Mouse (Mus musculus) myocyte (in vitro differentiated cells): ENCODE measurements around the gene Pced1a. TPM values are rescaled to one million over a fixed set of nuclear protein-coding genes. Genes with fewer than 3 reads are reported as not detected.

ENCODE experiments used
- H3K27me3 ChIP-seq: one replicate; pipeline ENCODE4 v1.6.1; 2011; ENCODE audit not compliant: control insufficient read depth, insufficient read depth, insufficient read length
- H3K36me3 ChIP-seq: one replicate; pipeline ENCODE4 v1.6.1; 2011; ENCODE audit not compliant: control insufficient read depth, insufficient read depth
- H3K4me2 ChIP-seq: one replicate; pipeline ENCODE4 v1.6.1; 2011; ENCODE audit warnings: low read depth, control low read depth
- H3K4me3 ChIP-seq: one replicate; pipeline ENCODE4 v1.5.1; 2011; ENCODE audit warnings: mild to moderate bottlenecking, control low read depth, moderate library complexity
- H3K79me2 ChIP-seq: one replicate; pipeline ENCODE4 v1.6.1; 2011; ENCODE audit not compliant: control insufficient read depth, insufficient read depth
- H3ac ChIP-seq: one replicate; pipeline ENCODE4 v1.6.1; 2011; ENCODE audit not compliant: control insufficient read depth, insufficient read length
- CEBPB ChIP-seq: IDR thresholded peaks from 2 replicates; pipeline ENCODE4 v1.6.1; 2011; ENCODE audit warnings: mild to moderate bottlenecking, moderate library complexity; ENCODE audit not compliant: poor library complexity, insufficient read depth, severe bottlenecking
- E2F4 ChIP-seq: IDR thresholded peaks from one replicate; pipeline ENCODE4 v1.6.1; 2011; ENCODE audit warnings: mild to moderate bottlenecking, control low read depth, moderate library complexity; ENCODE audit not compliant: insufficient read depth
- MAX ChIP-seq: IDR thresholded peaks from one replicate; pipeline ENCODE4 v1.6.1; 2011; ENCODE audit warnings: low read depth, mild to moderate bottlenecking, control low read depth
- MYOD1 ChIP-seq, 3 experiments: IDR thresholded peaks; one replicate each; pipeline ENCODE4 v1.6.1; 2011; ENCODE audit warnings: control low read depth in 2 of 3, low read depth in 2 of 3, mild to moderate bottlenecking in 2 of 3, moderate library complexity in 1 of 3; ENCODE audit not compliant: insufficient read length in 2 of 3, control insufficient read depth in 1 of 3
- MYOG ChIP-seq, 3 experiments: IDR thresholded peaks; one replicate each; pipeline ENCODE4 v1.6.1; 2011; ENCODE audit warnings: control low read depth in 2 of 3, low read depth in 2 of 3, mild to moderate bottlenecking in 2 of 3; ENCODE audit not compliant: insufficient read length in 2 of 3, control insufficient read depth in 1 of 3, insufficient read depth in 1 of 3
- POLR2A ChIP-seq: IDR thresholded peaks from one replicate; pipeline ENCODE4 v1.6.1; 2011; ENCODE audit warnings: low read depth, mild to moderate bottlenecking, control low read depth, moderate library complexity; ENCODE audit not compliant: insufficient read length
- POLR2AphosphoS2 ChIP-seq: IDR thresholded peaks from one replicate; pipeline ENCODE4 v1.6.1; 2011; ENCODE audit warnings: low read depth, control low read depth; ENCODE audit not compliant: insufficient read length
- REST ChIP-seq: IDR thresholded peaks from one replicate; pipeline ENCODE4 v1.6.1; 2011; ENCODE audit warnings: mild to moderate bottlenecking, control low read depth, moderate library complexity; ENCODE audit not compliant: insufficient read depth, insufficient read length
- SRF ChIP-seq: IDR thresholded peaks from one replicate; pipeline ENCODE4 v1.6.1; 2011; ENCODE audit warnings: low read depth; ENCODE audit not compliant: control insufficient read depth, insufficient read length
- TCF12 ChIP-seq: IDR thresholded peaks from one replicate; pipeline ENCODE4 v1.6.1; 2011; ENCODE audit warnings: mild to moderate bottlenecking, control low read depth; ENCODE audit not compliant: poor library complexity, insufficient read depth, severe bottlenecking
- TCF3 ChIP-seq: IDR thresholded peaks from one replicate; pipeline ENCODE4 v1.6.1; 2011; ENCODE audit warnings: low read depth, control low read depth; ENCODE audit not compliant: insufficient read length
- USF1 ChIP-seq: IDR thresholded peaks from one replicate; pipeline ENCODE4 v1.6.1; 2011; ENCODE audit warnings: low read depth, mild to moderate bottlenecking, control low read depth, moderate library complexity
- polyA plus RNA-seq: library from polyadenylated mRNA; unstranded; fragments of >200 nt; fragmentation: generic; extraction: Trizol; gene quantifications from one replicate; pipeline ENCODE4 v1.2.1, GENCODE M21; 2012; ENCODE audit warnings: missing spikeins

The Pced1a gene
- polyA plus RNA-seq, 1 experiment: 10.9 TPM

GRCm38 (mm10) chr2:130450434-130450796, 25.9 kb upstream of the Pced1a start:
- H3ac ChIP-seq: peak overlapping the region; percentile 74
- TF ChIP-seq CEBPB: no peak
- TF ChIP-seq REST: no peak
- TF ChIP-seq MAX: no peak
- no peak for TF ChIP-seq MYOG (IDR thresholded peaks at IDR 0.05; ENCODE audit: control insufficient read depth in 1 of 3, insufficient read depth in 1 of 3, insufficient read length in 2 of 3, low read depth in 2 of 3)
- TF ChIP-seq POLR2AphosphoS2: no peak
- no peak for TF ChIP-seq MYOD1 (IDR thresholded peaks at IDR 0.05; ENCODE audit: control insufficient read depth in 1 of 3, insufficient read length in 2 of 3, low read depth in 2 of 3)
- no peak for TF ChIP-seq POLR2A
- TF ChIP-seq SRF: no peak
- no peak for TF ChIP-seq TCF3
- TF ChIP-seq E2F4: no peak
- no peak for TF ChIP-seq USF1

GRCm38 (mm10) chr2:130449794-130450433, 25.4 kb upstream of the Pced1a start, which contains the start of gene Ptpra:
Ptpra (plus strand) TSS chr2:130450278.
- TF ChIP-seq E2F4 (no peak), MAX (no peak), TCF12 (no peak), MYOD1 (IDR thresholded peaks at IDR 0.05; ENCODE audit: control insufficient read depth in 1 of 3, insufficient read length in 2 of 3, low read depth in 2 of 3) (peak in 1 of 3 experiments; percentile 7), REST (no peak), CEBPB (no peak), POLR2AphosphoS2 (peak; percentile 98), USF1 (no peak), MYOG (IDR thresholded peaks at IDR 0.05; ENCODE audit: control insufficient read depth in 1 of 3, insufficient read depth in 1 of 3, insufficient read length in 2 of 3, low read depth in 2 of 3) (peak in 1 of 3 experiments; percentile 11), SRF (no peak), TCF3 (no peak), POLR2A (peak; percentile 96)
- peak within 1 kb of the TSS; percentile 74 for H3ac ChIP-seq

More at GRCm38 (mm10) chr2:130450434-130450796, 25.9 kb upstream of the Pced1a start:
- H3K4me2 ChIP-seq: peak overlapping the region; percentile 78
- H3K36me3 ChIP-seq: no peaks in the 10 kb centered on the region
- H3K4me3 ChIP-seq: peak overlapping the region; percentile 60
- peaks cover 50% of the 10 kb centered on the region for H3K79me2 ChIP-seq
- H3K27me3 ChIP-seq: no peaks in the 10 kb centered on the region

GRCm38 (mm10) chr2:130449021-130449793, 24.7 kb upstream of the Pced1a start:
- Histone ChIP-seq H3K4me3 (peak overlapping the region; percentile 60), H3ac (peak overlapping the region; percentile 74), H3K36me3 (no peaks in the 10 kb centered on the region), H3K27me3 (no peaks in the 10 kb centered on the region), H3K79me2 (peaks cover 38% of the 10 kb centered on the region), H3K4me2 (peak overlapping the region; percentile 75)
- TF ChIP-seq MYOD1 (IDR thresholded peaks at IDR 0.05; ENCODE audit: control insufficient read depth in 1 of 3, insufficient read length in 2 of 3, low read depth in 2 of 3) (no peak), TCF12 (no peak), USF1 (no peak), POLR2A (no peak), E2F4 (no peak), REST (no peak), CEBPB (no peak), POLR2AphosphoS2 (no peak), SRF (no peak), MAX (no peak), TCF3 (no peak), MYOG (IDR thresholded peaks at IDR 0.05; ENCODE audit: control insufficient read depth in 1 of 3, insufficient read depth in 1 of 3, insufficient read length in 2 of 3, low read depth in 2 of 3) (no peak)

More at GRCm38 (mm10) chr2:130449794-130450433, 25.4 kb upstream of the Pced1a start, which contains the start of gene Ptpra:
- H3K79me2 ChIP-seq: peaks cover 45% of the 10 kb centered on the region
- H3K4me2 ChIP-seq: peak within 1 kb of the TSS; percentile 78
- no peaks in the 10 kb centered on the region for H3K27me3 ChIP-seq
- H3K36me3 ChIP-seq: no peaks in the 10 kb centered on the region
- peak within 1 kb of the TSS; percentile 60 for H3K4me3 ChIP-seq

GRCm38 (mm10) chr2:130448449-130448848, 23.9 kb upstream of the Pced1a start:
- H3K4me2 ChIP-seq: no peak overlapping the region
- TF ChIP-seq MAX (no peak), POLR2A (no peak), SRF (no peak), POLR2AphosphoS2 (no peak), MYOD1 (IDR thresholded peaks at IDR 0.05; ENCODE audit: control insufficient read depth in 1 of 3, insufficient read length in 2 of 3, low read depth in 2 of 3) (no peak), USF1 (no peak), TCF3 (no peak), E2F4 (no peak), MYOG (IDR thresholded peaks at IDR 0.05; ENCODE audit: control insufficient read depth in 1 of 3, insufficient read depth in 1 of 3, insufficient read length in 2 of 3, low read depth in 2 of 3) (no peak), CEBPB (no peak), TCF12 (no peak), REST (no peak)
- no peak overlapping the region for H3K4me3 ChIP-seq
- H3K79me2 ChIP-seq: peaks cover 30% of the 10 kb centered on the region
- H3K36me3 ChIP-seq: peaks cover 4% of the 10 kb centered on the region
- no peak overlapping the region for H3ac ChIP-seq
- H3K27me3 ChIP-seq: no peaks in the 10 kb centered on the region
